Mouse (Mus musculus) small intestine, adult 10 weeks (tissue): ENCODE data around the gene Svs3a. TPM values are rescaled to one million over a fixed set of nuclear protein-coding genes. Genes with fewer than 3 reads are reported as not detected.

Experiments
- polyA plus RNA-seq: library from polyadenylated mRNA; stranded (reverse); fragments of 350-450 nt; fragmentation: Illumina TruSeq; extraction: RNeasy Lipid Tissue Mini Kit (QIAGEN cat#74804); gene quantifications from one replicate; pipeline ENCODE4 v1.2.3, GENCODE M21; 2014; ENCODE audit warnings: low replicate concordance

Svs3a gene
- not detected for polyA plus RNA-seq

GRCm38 (mm10) chr2:164288968-164289367 is at the start of gene Svs3a:
Svs3a (plus strand) TSS chr2:164289268.

GRCm38 (mm10) chr2:164256540-164256939 is 32.5 kb upstream of the Svs3a start, which contains the start of gene Svs3b:
Svs3b (minus strand) TSS chr2:164256640.

GRCm38 (mm10) chr2:164278359-164278758 is 10.7 kb upstream of the Svs3a start, which contains the start of gene Svs4:
Svs4 (minus strand) TSS chr2:164278459.

DNA sequence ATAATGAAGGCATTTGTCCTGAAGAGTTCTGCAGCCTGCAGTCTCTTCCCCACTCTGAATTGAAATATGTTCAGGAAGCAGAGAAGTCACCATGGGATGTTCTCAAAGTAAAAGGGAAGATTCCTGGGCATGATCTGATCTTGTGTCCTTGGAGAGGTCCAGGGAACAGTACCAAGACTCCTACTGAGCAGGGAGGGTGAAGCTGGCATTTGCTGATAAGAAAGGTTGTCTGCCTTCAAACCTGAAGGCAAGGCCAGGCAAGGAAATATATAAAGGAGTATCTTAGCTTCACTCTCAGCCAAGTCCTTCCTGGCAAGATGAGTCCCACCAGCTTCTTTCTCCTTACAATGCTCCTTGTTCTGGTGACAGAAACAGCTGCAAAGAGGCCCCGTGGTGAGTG is 27.4 kb downstream of the Svs3a start, which contains the start of gene Svs6:
Svs6 (plus strand) TSS at position 301 of the 400 bp plus-strand sequence.

GRCm38 (mm10) chr2:164332440-164332839 is 43.4 kb downstream of the Svs3a start, which contains the start of gene Svs5:
Svs5 (plus strand) TSS chr2:164332740.

Other genes with a start within 250 kb of the Svs3a start
- gene Stk4, start 218.9 kb upstream of the Svs3a start, polyA plus RNA-seq: 75.0 TPM
- 4.8 TPM for gene Tomm34, start 218.1 kb upstream of the Svs3a start, polyA plus RNA-seq
- not detected for gene Kcns1, start 118.2 kb upstream of the Svs3a start, polyA plus RNA-seq
- gene Wfdc5, start 106.5 kb upstream of the Svs3a start, polyA plus RNA-seq: not detected
- not detected for gene Wfdc12, start 98.7 kb upstream of the Svs3a start, polyA plus RNA-seq
- not detected for gene Wfdc15a, start 89.1 kb upstream of the Svs3a start, polyA plus RNA-seq
- not detected for gene Wfdc15b, start 67.6 kb upstream of the Svs3a start, polyA plus RNA-seq
- not detected for gene Svs2, start 50.8 kb upstream of the Svs3a start, polyA plus RNA-seq
- gene Svs3b, start 32.6 kb upstream of the Svs3a start, polyA plus RNA-seq: not detected
- not detected for gene Svs4, start 10.8 kb upstream of the Svs3a start, polyA plus RNA-seq
- gene Svs6, start 27.5 kb downstream of the Svs3a start, polyA plus RNA-seq: not detected
- not detected for gene Svs5, start 43.5 kb downstream of the Svs3a start, polyA plus RNA-seq
- not detected for gene Slpi, start 99.8 kb downstream of the Svs3a start, polyA plus RNA-seq
- gene Rbpjl, start 113.9 kb downstream of the Svs3a start, polyA plus RNA-seq: 1.6 TPM
- 0.15 TPM for gene Matn4, start 115.9 kb downstream of the Svs3a start, polyA plus RNA-seq
- 73.6 TPM for gene Sdc4, start 154.6 kb downstream of the Svs3a start, polyA plus RNA-seq
- 7.5 TPM for gene Sys1, start 167.7 kb downstream of the Svs3a start, polyA plus RNA-seq
- not detected for gene Gm20458, start 171.7 kb downstream of the Svs3a start, polyA plus RNA-seq
- gene Trp53tg5, start 184.5 kb downstream of the Svs3a start, polyA plus RNA-seq: not detected
- gene Dbndd2, start 196.8 kb downstream of the Svs3a start, polyA plus RNA-seq: 2.4 TPM
- 4.8 TPM for gene Pigt, start 208.3 kb downstream of the Svs3a start, polyA plus RNA-seq